Mouse (Mus musculus) thymus, postnatal 25 days (tissue): ENCODE data around the gene Gsx2.

Experiments used
- DNase-seq: peaks from one replicate; pipeline ENCODE4 v3.0.0; 2022

Gene Gsx2

GRCm38 (mm10) chr5:75075383-75075941 lies at the start of gene Gsx2:
Gene Gsx2, plus strand, starts transcription at chr5:75075601.
- no peak for DNase-seq

- DNase-seq: no peak
Measured at GRCm38 (mm10) chr5:75035475-75035874, 39.9 kb upstream of the Gsx2 start.

GRCm38 (mm10) chr5:75039307-75039706 lies 36.1 kb upstream of the Gsx2 start:
- no peak for DNase-seq

- no peak for DNase-seq
Measured at GRCm38 (mm10) chr5:75043011-75043445, 32.4 kb upstream of the Gsx2 start.

- DNase-seq: peak; percentile 64
Measured at GRCm38 (mm10) chr5:75043621-75044301, 31.6 kb upstream of the Gsx2 start.

GRCm38 (mm10) chr5:75044310-75044904 lies 31.0 kb upstream of the Gsx2 start, which contains the start of gene Chic2:
Gene Chic2, minus strand, starts transcription at chr5:75044774.
- peak; percentile 87 for DNase-seq

GRCm38 (mm10) chr5:75045371-75045770 lies 30.0 kb upstream of the Gsx2 start:
- no peak for DNase-seq

GRCm38 (mm10) chr5:75046681-75047321 lies 28.6 kb upstream of the Gsx2 start:
- DNase-seq: no peak

- DNase-seq: no peak
Measured at GRCm38 (mm10) chr5:75051109-75051508, 24.3 kb upstream of the Gsx2 start.

- no peak for DNase-seq
Measured at GRCm38 (mm10) chr5:75063177-75063576, 12.2 kb upstream of the Gsx2 start.

- DNase-seq: no peak
Measured at GRCm38 (mm10) chr5:75066715-75067114, 8.7 kb upstream of the Gsx2 start.

GRCm38 (mm10) chr5:75067125-75067756 lies 8.2 kb upstream of the Gsx2 start:
- DNase-seq: peak; percentile 90

- no peak for DNase-seq
Measured at GRCm38 (mm10) chr5:75070132-75070531, 5.3 kb upstream of the Gsx2 start.

- DNase-seq: no peak
Measured at GRCm38 (mm10) chr5:75070656-75071375, 4.6 kb upstream of the Gsx2 start.

GRCm38 (mm10) chr5:75071951-75072350 lies 3.5 kb upstream of the Gsx2 start:
- no peak for DNase-seq

GRCm38 (mm10) chr5:75072532-75072931 lies 2.9 kb upstream of the Gsx2 start:
- DNase-seq: no peak

- DNase-seq: no peak
Measured at GRCm38 (mm10) chr5:75073167-75073566, 2.2 kb upstream of the Gsx2 start.

GRCm38 (mm10) chr5:75073684-75074083 lies 1.7 kb upstream of the Gsx2 start:
- no peak for DNase-seq

- no peak for DNase-seq
Measured at GRCm38 (mm10) chr5:75074132-75074531, 1.3 kb upstream of the Gsx2 start.

GRCm38 (mm10) chr5:75074537-75075382 lies 641 bp upstream of the Gsx2 start:
- DNase-seq: no peak

GRCm38 (mm10) chr5:75076326-75077050 lies 1.1 kb downstream of the Gsx2 start:
- no peak for DNase-seq
